Comparison of ENCODE assay signal across 17 mouse cellular contexts in genomic region chr1:122463931-122464330, GRCm38 (mm10).
DNase-seq lines count a peak whose midpoint lies in the region; ATAC-seq and TF ChIP-seq lines count a peak whose summit lies in the region.
"Had no signal": no experiment of that assay in that cellular context is flagged by ENCODE, and none has a peak within 500 bp of the region (broad histone marks: within the 10 kb centered on the region; RNA-seq: fewer than 3 reads in every experiment).

No protein-coding gene starts in this region.

- H3K4me3 ChIP-seq in forebrain, embryonic 15.5 days, result no peak overlapping the region
- no peak overlapping the region for H3K4me3 ChIP-seq in forebrain, embryonic 11.5 days (ENCODE audit: low read depth, low read length)
- H3K4me3 ChIP-seq in layer of hippocampus, adult 2 months, result no peak overlapping the region
- H3K4me3 ChIP-seq in liver, embryonic 11.5 days (ENCODE audit: low read depth, low read length), result no peak overlapping the region
- H3K4me3 ChIP-seq: embryonic facial prominence, embryonic 13.5 days; limb, embryonic 12.5 days; midbrain, embryonic 13.5 days had no signal

- no peaks in the 10 kb centered on the region for H3K4me1 ChIP-seq in forebrain, embryonic 15.5 days
- H3K4me1 ChIP-seq in forebrain, embryonic 11.5 days (replicated peaks; ENCODE audit: control insufficient read depth, insufficient read depth, low read length), result no peaks in the 10 kb centered on the region
- H3K4me1 ChIP-seq in liver, embryonic 11.5 days (replicated peaks; ENCODE audit: control insufficient read depth, insufficient read depth, low read length), result no peaks in the 10 kb centered on the region
- H3K4me1 ChIP-seq: embryonic facial prominence, embryonic 13.5 days; limb, embryonic 12.5 days; midbrain, embryonic 13.5 days had no signal

- TF ChIP-seq POLR2A in brain, embryonic 14.5 days (IDR thresholded peaks at IDR 0.05; ENCODE audit: borderline replicate concordance, extremely low read depth, insufficient read depth, insufficient read length, poor library complexity, severe bottlenecking), result no peak

- no peaks in the 10 kb centered on the region for H3K9me3 ChIP-seq in forebrain, embryonic 15.5 days
- no peaks in the 10 kb centered on the region for H3K9me3 ChIP-seq in forebrain, embryonic 11.5 days (ENCODE audit: control insufficient read depth, low read length)
- H3K9me3 ChIP-seq in liver, embryonic 11.5 days (ENCODE audit: control insufficient read depth, low read length), result no peaks in the 10 kb centered on the region
- H3K9me3 ChIP-seq: embryonic facial prominence, embryonic 13.5 days; limb, embryonic 12.5 days; midbrain, embryonic 13.5 days had no signal

- WGBS in forebrain, embryonic 15.5 days, result 62% methylated on average over 3 of the region's 3 CpGs
- WGBS in forebrain, embryonic 11.5 days, result 81% methylated on average over 3 of the region's 3 CpGs
- WGBS in liver, embryonic 11.5 days, result 69% methylated on average over 3 of the region's 3 CpGs

- no peak overlapping the region for H3K27ac ChIP-seq in forebrain, embryonic 15.5 days (replicated peaks)
- H3K27ac ChIP-seq in forebrain, embryonic 11.5 days (ENCODE audit: low read depth, low read length), result no peak overlapping the region
- no peak overlapping the region for H3K27ac ChIP-seq in layer of hippocampus, adult 2 months
- no peak overlapping the region for H3K27ac ChIP-seq in liver, embryonic 11.5 days (ENCODE audit: low read depth, low read length)
- H3K27ac ChIP-seq: embryonic facial prominence, embryonic 13.5 days; limb, embryonic 12.5 days; midbrain, embryonic 13.5 days had no signal

- peak; percentile 89 for ATAC-seq in forebrain, embryonic 15.5 days (replicated peaks)
- no peak for ATAC-seq in forebrain, embryonic 11.5 days (replicated peaks; ENCODE audit: low FRiP score)
- ATAC-seq in liver, embryonic 11.5 days (replicated peaks; ENCODE audit: low FRiP score), result no peak
- ATAC-seq: midbrain, embryonic 13.5 days had no signal

- H3K4me2 ChIP-seq in forebrain, embryonic 15.5 days (replicated peaks), result no peak overlapping the region
- no peak overlapping the region for H3K4me2 ChIP-seq in forebrain, embryonic 11.5 days (ENCODE audit: low read depth, low read length, severe bottlenecking)
- no peak overlapping the region for H3K4me2 ChIP-seq in liver, embryonic 11.5 days
- H3K4me2 ChIP-seq: embryonic facial prominence, embryonic 13.5 days; heart, embryonic 11.5 days; limb, embryonic 12.5 days; midbrain, embryonic 13.5 days had no signal

- H3K27me3 ChIP-seq in forebrain, embryonic 15.5 days, result no peaks in the 10 kb centered on the region
- H3K27me3 ChIP-seq in forebrain, embryonic 11.5 days (ENCODE audit: control insufficient read depth, insufficient read depth, low read length), result no peaks in the 10 kb centered on the region
- H3K27me3 ChIP-seq in liver, embryonic 11.5 days (replicated peaks; ENCODE audit: control insufficient read depth, insufficient read depth, low read length), result no peaks in the 10 kb centered on the region
- H3K27me3 ChIP-seq: embryonic facial prominence, embryonic 13.5 days; limb, embryonic 12.5 days; midbrain, embryonic 13.5 days had no signal

- no peak overlapping the region for H3K9ac ChIP-seq in forebrain, embryonic 15.5 days (replicated peaks)
- H3K9ac ChIP-seq in forebrain, embryonic 11.5 days (ENCODE audit: low read length), result no peak overlapping the region
- H3K9ac ChIP-seq in liver, embryonic 11.5 days (ENCODE audit: low read depth, low read length), result no peak overlapping the region
- H3K9ac ChIP-seq: embryonic facial prominence, embryonic 13.5 days; limb, embryonic 12.5 days; midbrain, embryonic 13.5 days had no signal

- H3K36me3 ChIP-seq in forebrain, embryonic 15.5 days, result no peaks in the 10 kb centered on the region
- no peaks in the 10 kb centered on the region for H3K36me3 ChIP-seq in forebrain, embryonic 11.5 days (ENCODE audit: control insufficient read depth, insufficient read depth, low read length)
- H3K36me3 ChIP-seq in liver, embryonic 11.5 days (ENCODE audit: control insufficient read depth, insufficient read depth, low read length), result no peaks in the 10 kb centered on the region
- H3K36me3 ChIP-seq: embryonic facial prominence, embryonic 13.5 days; limb, embryonic 12.5 days; midbrain, embryonic 13.5 days had no signal

- no peak for DNase-seq in forebrain, embryonic 11.5 days (ENCODE audit: low spot score)
- peak; percentile 76 for DNase-seq in brain, embryonic 14.5 days (ENCODE audit: low read depth)
- peak; percentile 79 for DNase-seq in cerebellum, adult 9-10 months
- peak; percentile 41 for DNase-seq in layer of hippocampus, adult 2 months (ENCODE audit: low spot score in 2 of 2)
- no peak for DNase-seq in gastrocnemius, postnatal 10 days
- DNase-seq in liver, embryonic 11.5 days (ENCODE audit: low spot score), result no peak
- no peak for DNase-seq in frontal cortex, postnatal 14 days (ENCODE audit: low spot score in 2 of 2)
- DNase-seq: adrenal gland, adult 8-10 months; gastrocnemius, postnatal 36 days; heart, postnatal 4 days; kidney, adult 9 months; lung, postnatal 36 days had no signal

- TF ChIP-seq CTCF in brain, embryonic 14.5 days (IDR thresholded peaks at IDR 0.05; ENCODE audit: borderline replicate concordance, extremely low read depth, insufficient read depth, insufficient read length), result no peak
- no peak for TF ChIP-seq CTCF in layer of hippocampus, adult 2 months (conservative IDR thresholded peaks at IDR 0.05)

Comparison
In these comparisons a context has a peak if more than half of its experiments do, and no peak if none do; other contexts are left out.
1. DNase-seq: peak in brain, embryonic 14.5 days (single experiment), cerebellum, adult 9-10 months (single experiment) and layer of hippocampus, adult 2 months (2 of 2); none in forebrain, embryonic 11.5 days (single experiment), gastrocnemius, postnatal 10 days (single experiment), liver, embryonic 11.5 days (single experiment) and frontal cortex, postnatal 14 days (0 of 2).